Mouse (Mus musculus) cortical plate, adult 2 months (tissue): ENCODE data around the gene Cat. TPM values are rescaled to one million over a fixed set of nuclear protein-coding genes. Genes with fewer than 3 reads are reported as not detected.

Source experiments
- H3K27ac ChIP-seq: fragments of 200-500 bp; 2 replicates; pipeline ENCODE4 v1.5.1; 2012; ENCODE audit warnings: low read length, control low read depth, inconsistent platforms; ENCODE audit not compliant: insufficient read depth
- H3K4me1 ChIP-seq: fragments of 200-500 bp; 2 replicates; pipeline ENCODE4 v1.6.1; 2011; ENCODE audit warnings: low read length; ENCODE audit not compliant: control insufficient read depth, insufficient read depth
- H3K4me3 ChIP-seq: fragments of 200-500 bp; 2 replicates; pipeline ENCODE4 v1.5.1; 2011; ENCODE audit warnings: mild to moderate bottlenecking, low read length, control low read depth; ENCODE audit not compliant: insufficient read depth
- CTCF ChIP-seq: fragments of 200-500 bp; IDR thresholded peaks from 2 replicates; pipeline ENCODE4 v1.5.1; 2011; ENCODE audit warnings: mild to moderate bottlenecking, control low read depth, low read length; ENCODE audit not compliant: insufficient read depth; ENCODE audit errors: extremely low read depth
- POLR2A ChIP-seq: fragments of 200-500 bp; IDR thresholded peaks from 2 replicates; pipeline ENCODE4 v1.6.1; 2011; ENCODE audit warnings: mild to moderate bottlenecking, low read length, control low read depth; ENCODE audit not compliant: insufficient read depth; ENCODE audit errors: extremely low read depth
- polyA plus RNA-seq: library from polyadenylated mRNA; depleted of rRNA; stranded (reverse); fragments of >200 nt; gene quantifications from 2 replicates; pipeline ENCODE4 v1.2.3, GENCODE M21; 2012

The Cat gene
- polyA plus RNA-seq, 1 experiment = 45.5 TPM

- TF ChIP-seq POLR2A = no peak
- TF ChIP-seq CTCF = no peak
- Histone ChIP-seq H3K4me3 (no peak overlapping the region), H3K4me1 (peaks cover 1% of the 10 kb centered on the region; the same call in 1 of the 2 replicates), H3K27ac (no peak overlapping the region)
Measured at GRCm38 (mm10) chr2:103461743-103462142, 23.2 kb downstream of the Cat start.

GRCm38 (mm10) chr2:103461210-103461609 lies 23.8 kb downstream of the Cat start:
- Histone ChIP-seq H3K4me1 (peaks cover 1% of the 10 kb centered on the region; the same call in 1 of the 2 replicates), H3K27ac (no peak overlapping the region), H3K4me3 (no peak overlapping the region)
- TF ChIP-seq POLR2A (no peak), CTCF (no peak)

DNA sequence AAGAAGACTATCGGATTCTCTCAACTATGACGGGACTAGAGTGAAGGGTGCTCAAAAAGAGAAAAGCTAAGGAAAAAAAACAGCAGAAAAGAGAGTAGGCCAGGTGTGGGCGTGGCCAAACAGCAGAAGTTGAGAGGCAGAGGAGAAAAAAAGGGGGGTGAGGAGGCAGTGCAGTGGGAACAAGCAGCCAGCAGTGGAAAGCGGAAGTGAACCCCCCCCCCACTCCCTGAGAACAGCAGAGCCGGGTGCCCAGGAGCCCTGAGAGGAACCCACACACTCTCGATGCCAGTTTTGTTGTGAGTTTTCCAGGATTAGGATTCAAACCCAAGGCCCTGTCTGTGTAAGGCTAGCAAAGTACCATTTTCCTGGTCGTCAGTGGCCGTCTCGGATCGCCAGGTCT lies 25.9 kb downstream of the Cat start:
- Histone ChIP-seq H3K4me3 (no peak overlapping the region), H3K27ac (no peak overlapping the region), H3K4me1 (peaks cover 1% of the 10 kb centered on the region; the same call in 1 of the 2 replicates)
- TF ChIP-seq CTCF = no peak
- no peak for TF ChIP-seq POLR2A

- Histone ChIP-seq H3K27ac (no peak overlapping the region), H3K4me3 (no peak overlapping the region), H3K4me1 (no peaks in the 10 kb centered on the region)
- TF ChIP-seq CTCF (no peak), POLR2A (no peak)
Measured at GRCm38 (mm10) chr2:103457628-103458027, 27.3 kb downstream of the Cat start.

DNA sequence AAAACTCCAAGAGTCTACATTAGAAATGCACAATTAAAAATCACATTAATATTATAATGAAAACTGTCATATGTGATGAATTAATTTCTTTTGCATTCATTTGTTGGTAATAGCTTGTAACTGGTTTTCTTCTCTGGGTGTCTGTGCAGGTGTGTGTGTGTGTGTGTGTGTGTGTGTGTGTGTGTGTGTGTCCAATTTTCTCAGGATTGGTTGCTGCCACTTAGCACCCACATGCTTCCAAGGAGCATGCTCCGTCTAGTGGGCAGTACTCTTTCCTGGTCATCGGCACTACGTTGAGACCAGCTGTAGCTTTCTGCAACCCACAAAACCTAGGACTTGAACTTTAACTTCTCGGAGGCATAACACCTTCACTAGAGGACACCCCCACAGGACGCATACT lies 27.9 kb downstream of the Cat start:
- no peak for TF ChIP-seq POLR2A
- no peak overlapping the region for H3K27ac ChIP-seq

DNA sequence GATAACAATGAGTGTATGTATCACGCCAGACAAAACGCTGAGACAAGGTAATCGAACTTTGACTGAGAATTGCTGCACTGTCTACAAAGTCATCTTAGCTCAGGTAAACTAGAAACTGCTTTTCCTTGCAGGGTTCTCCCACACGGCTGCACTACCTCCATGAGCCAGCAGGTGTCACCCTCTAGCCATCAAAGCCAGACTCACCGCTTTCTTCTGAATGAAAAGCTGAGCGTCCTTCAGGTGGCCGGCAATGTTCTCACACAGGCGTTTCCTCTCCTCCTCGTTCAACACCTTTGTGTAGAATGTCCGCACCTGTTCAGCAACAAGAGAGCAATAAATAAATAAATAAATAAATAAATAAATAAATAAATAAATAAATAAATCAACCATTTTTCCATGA lies 28.3 kb downstream of the Cat start:
- Histone ChIP-seq H3K4me3 (no peak overlapping the region), H3K4me1 (no peaks in the 10 kb centered on the region)
- TF ChIP-seq CTCF = peak; percentile 99
- no peak for TF ChIP-seq POLR2A

More for the DNA sequence above, 27.9 kb downstream of the Cat start:
- H3K4me3 ChIP-seq = no peak overlapping the region
- no peaks in the 10 kb centered on the region for H3K4me1 ChIP-seq

DNA sequence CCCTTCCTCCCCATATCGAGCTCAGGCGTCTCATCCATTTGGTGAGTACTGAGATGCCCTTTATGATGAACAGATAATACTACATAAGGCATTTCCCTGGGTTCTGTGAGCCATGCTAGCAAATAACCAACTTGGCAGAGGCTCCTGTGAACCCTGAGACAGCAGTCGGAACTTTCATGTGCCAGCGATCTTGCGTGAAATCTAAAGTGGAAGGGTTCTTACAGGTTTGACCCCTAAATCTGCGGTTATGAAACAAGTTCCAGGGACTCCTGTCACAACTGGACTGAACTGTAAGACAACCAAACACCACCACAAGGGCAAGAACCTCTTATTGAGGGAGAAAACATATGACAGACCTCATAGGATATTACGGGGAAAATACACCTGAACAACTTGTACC lies 29.2 kb downstream of the Cat start:
- TF ChIP-seq CTCF (no peak), POLR2A (no peak)

More for the DNA sequence above, 28.3 kb downstream of the Cat start:
- no peak overlapping the region for H3K27ac ChIP-seq

DNA sequence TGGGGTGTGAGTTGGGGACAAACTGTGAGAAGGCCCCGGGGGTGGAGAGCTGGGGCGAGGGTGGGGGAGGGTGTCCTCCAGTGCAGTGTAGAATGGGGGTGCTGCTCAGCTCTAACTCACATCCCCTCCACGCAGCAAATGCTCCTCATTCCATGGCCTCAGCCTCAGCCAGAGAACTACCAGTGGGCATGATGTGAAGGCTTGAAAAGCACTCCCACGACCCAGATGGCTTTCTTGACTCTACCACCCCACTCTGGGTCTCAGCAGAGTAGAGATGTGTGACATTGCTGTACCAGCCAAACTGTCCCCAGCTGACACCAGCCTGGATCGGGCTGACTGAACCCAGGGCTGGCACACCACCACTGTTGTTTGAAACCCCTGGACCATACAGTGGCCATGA lies 32.4 kb downstream of the Cat start:
- H3K4me3 ChIP-seq = no peak overlapping the region
- H3K27ac ChIP-seq = no peak overlapping the region
- H3K4me1 ChIP-seq = no peaks in the 10 kb centered on the region
- TF ChIP-seq CTCF = no peak
- TF ChIP-seq POLR2A = no peak

More for the DNA sequence above, 29.2 kb downstream of the Cat start:
- no peak overlapping the region for H3K27ac ChIP-seq
- H3K4me3 ChIP-seq = no peak overlapping the region
- H3K4me1 ChIP-seq = no peaks in the 10 kb centered on the region

DNA sequence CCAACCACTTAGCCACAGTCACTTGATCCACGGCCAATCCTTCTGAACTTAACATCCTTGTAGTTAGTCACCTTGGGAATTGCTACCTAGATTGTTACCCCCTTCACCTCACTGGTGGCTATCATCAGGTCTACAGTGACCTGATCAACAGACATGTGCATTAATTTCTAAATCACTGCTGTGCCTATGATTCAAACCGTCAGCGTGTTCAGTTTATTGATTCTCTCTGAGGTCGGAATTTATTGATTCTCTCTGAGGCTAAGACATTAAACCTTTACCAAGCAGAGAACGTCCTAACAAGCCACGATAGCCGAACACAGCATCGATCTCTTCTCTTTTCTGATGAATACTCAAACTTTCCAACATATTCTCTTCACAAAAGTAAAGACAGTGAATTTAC lies 34.7 kb downstream of the Cat start:
- no peaks in the 10 kb centered on the region for H3K4me1 ChIP-seq
- TF ChIP-seq POLR2A = no peak
- no peak for TF ChIP-seq CTCF

GRCm38 (mm10) chr2:103449813-103450212 lies 35.1 kb downstream of the Cat start:
- TF ChIP-seq CTCF = no peak
- TF ChIP-seq POLR2A = no peak
- Histone ChIP-seq H3K27ac (no peak overlapping the region), H3K4me1 (no peaks in the 10 kb centered on the region)

More for the DNA sequence above, 34.7 kb downstream of the Cat start:
- Histone ChIP-seq H3K4me3 (no peak overlapping the region), H3K27ac (no peak overlapping the region)

DNA sequence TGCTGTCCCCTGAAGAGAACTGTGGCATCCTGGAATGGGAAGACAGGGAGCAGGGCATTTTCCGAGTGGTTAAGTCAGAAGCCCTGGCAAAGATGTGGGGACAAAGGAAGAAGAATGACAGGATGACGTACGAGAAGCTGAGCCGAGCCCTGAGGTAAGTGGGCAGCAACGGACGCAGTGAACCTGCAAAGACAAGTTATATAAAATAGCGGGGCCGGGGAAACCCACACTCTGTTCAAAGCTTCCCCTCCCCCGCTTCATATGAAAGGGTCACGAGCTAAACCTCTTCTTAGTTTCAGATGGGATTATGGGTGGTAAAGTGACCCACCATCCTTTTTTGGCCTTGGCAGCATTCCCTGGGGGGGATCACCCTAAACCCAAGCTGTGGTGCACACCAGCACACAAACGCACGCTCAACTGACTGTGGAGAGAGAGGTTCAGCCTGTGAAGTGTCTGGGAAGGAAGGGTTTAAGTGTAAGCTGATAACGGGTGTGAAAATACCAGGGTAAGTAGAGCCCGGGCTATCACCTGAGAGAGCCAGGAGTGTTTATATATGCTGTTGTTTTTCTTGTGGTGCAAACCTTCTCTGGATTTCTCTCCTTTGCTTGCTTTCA lies 35.9 kb downstream of the Cat start:
- Histone ChIP-seq H3K4me1 (no peaks in the 10 kb centered on the region), H3K4me3 (no peak overlapping the region), H3K27ac (no peak overlapping the region)
- TF ChIP-seq POLR2A = no peak
- TF ChIP-seq CTCF = no peak

More at GRCm38 (mm10) chr2:103449813-103450212, 35.1 kb downstream of the Cat start:
- H3K4me3 ChIP-seq = no peak overlapping the region
